Mouse (Mus musculus) spleen, adult 18-20 months (tissue): ENCODE measurements at regions not wholly inside any gene's neighbourhood (a gene's known extent, or its start where the extent isn't known, plus 50 kb on each side); places are given as distances from the start of the nearest gene placed in this dataset.

ENCODE experiments used
- DNase-seq, 2 experiments: peaks; one replicate each; pipeline ENCODE4 v3.0.0; 2022; ENCODE audit warnings: mixed read lengths in 2 of 2

- no peak for DNase-seq
Observed at GRCm38 (mm10) chr2:171670945-171671547, 372.2 kb downstream of the Cbln4 start.

GRCm38 (mm10) chr2:171668791-171669645 is 374.2 kb downstream of the Cbln4 start:
- DNase-seq = no peak

- DNase-seq = no peak
Observed at GRCm38 (mm10) chr2:171662571-171662970, 380.7 kb downstream of the Cbln4 start.

DNA sequence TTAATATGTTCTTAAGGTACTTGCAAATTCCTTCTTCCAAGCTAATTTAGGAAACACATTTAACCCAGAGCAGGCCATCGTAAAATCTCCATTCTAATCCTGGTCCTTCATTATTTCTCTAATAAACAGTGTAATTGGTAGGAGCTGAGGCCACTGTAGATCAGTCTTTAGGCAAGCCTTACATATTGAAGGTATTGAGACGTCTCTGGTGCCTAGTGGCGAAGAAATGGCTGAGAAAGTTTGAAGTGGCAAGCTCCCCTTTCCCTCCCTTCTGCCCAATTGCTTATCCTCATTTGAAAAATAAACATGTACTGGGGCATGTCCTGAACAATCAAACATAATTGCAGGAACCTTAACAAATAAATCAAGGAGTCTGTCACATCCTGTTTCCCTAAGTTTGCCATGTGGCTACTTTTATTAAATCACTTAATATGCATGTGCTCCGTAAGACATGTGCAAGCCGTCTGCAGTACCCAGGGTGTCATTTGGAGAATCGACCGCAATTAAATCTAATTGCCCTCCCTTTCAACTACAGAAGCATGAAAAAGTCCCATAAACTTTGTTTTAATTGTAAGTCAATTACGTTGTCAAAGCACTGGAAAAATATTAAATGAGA is 381.3 kb downstream of the Cbln4 start:
- DNase-seq = no peak

DNA sequence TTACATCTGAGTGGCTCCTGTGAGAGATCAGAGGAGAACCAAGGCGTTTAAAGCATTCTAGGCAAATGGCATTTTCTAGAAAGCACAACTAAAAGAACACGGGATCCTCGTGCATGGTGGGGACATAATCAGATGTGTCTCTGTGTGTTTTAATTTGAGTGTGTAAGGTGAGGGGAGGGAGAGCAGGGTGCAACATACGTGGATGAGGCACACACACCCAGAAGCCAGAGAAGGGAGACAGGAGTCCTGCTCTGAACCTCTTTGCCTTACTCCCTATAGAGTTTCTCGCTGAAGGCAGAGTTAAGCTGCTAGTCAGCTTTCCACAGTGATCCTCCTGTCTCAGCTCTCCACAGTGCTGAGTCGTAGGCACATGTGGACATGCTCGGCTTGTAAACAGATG is 386.1 kb downstream of the Cbln4 start:
- no peak for DNase-seq

DNA sequence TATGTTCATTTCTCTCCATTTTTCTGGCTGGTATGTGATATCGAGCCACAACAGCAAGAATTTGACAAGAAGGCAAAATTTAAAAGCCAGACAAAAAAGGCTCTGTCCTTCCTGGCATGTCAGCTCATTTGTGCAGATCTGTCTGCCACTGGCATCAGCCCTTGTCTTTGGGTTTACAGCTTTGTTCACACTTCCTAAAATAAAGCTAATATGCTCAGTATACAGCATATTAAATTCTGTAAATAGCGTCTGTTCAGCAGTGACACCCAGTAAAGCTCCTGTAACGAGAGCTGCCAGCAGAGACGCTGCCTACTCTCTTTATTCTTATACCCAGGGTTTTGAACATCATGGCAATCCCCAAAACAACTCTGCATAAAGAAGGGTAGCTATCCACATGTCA is 401.5 kb downstream of the Cbln4 start:
- no peak for DNase-seq

DNA sequence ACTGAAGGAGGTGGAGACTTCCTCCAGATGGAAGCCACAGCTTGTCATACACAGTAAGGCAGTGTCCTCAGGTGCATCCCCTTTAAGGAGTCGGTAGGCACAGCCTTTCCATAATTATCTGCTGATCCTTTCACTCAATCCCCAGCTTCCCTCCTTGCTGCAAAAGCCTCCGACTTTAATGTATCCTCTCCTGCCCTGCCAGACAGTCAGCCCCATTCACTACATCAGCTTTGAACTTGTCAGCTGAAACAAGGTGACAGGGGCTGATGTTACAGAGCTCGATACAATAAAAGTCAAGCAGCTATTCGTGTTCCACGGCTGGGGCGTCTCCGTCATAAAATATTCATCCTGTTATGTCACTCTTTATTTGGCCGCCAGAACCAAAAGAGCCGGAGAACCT is 402.8 kb downstream of the Cbln4 start:
- no peak for DNase-seq

DNA sequence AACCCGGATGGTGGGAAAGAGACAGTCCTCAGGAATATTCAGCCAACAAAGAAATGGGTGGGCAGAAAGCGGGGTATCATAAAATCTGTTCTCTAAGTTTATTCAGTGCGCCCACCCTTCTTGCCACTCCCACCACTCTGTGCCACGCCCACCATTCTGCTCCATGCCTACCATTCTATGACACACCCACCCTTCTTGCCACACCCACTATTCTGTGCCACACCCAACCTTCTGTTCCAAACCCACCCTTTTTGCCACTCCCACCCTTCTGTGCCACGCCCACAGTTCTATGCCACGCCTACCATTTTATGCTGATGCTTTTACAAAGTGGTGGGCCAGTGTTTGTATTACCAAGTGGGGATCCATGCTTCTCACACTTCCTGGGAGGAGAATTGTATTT is 404.3 kb downstream of the Cbln4 start:
- no peak for DNase-seq

DNA sequence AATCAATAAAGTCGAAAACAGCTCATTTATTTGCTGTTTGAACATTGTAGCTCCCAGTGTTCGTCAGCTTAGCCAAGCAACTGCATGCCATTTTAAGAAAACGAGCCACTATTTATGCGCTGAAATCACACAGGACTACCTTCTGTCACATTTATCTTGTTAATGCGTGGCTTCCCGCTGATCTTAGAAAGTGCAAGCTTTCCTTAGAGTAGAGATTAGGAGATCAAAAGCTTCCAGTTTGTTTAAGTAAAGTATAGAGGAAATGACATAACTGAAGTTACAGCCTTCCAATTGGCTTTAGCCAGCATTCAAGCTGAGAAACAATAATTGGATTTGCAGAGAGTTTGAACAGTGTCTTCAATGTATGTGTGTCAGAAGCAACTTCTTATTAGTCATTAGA is 406.4 kb downstream of the Cbln4 start:
- no peak for DNase-seq

GRCm38 (mm10) chr2:171633355-171634097 is 409.7 kb downstream of the Cbln4 start:
- no peak for DNase-seq

- no peak for DNase-seq
Observed at GRCm38 (mm10) chr2:171630101-171630715, 413.1 kb downstream of the Cbln4 start.

GRCm38 (mm10) chr2:171628182-171628850 is 414.9 kb downstream of the Cbln4 start:
- DNase-seq = no peak

DNA sequence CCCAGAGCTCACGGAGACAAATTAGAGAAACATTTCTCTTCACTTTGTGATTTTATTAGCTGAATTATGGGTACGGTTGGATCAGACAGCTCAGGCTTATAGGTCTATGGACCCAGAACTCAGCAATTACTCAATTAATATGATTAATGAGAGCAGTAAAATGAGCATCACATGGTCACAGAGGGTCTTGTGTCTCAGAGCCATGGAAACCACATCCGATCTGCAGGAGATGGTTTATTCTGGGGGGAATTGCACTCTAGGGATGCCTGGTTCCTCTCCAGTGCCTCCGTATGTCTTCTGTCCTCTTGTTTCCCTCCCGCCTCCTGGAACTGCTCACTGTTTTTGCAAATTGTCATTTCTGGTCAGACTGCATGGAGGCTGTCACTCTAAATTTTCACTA is 422.6 kb downstream of the Cbln4 start:
- no peak for DNase-seq

- DNase-seq = no peak
Observed at GRCm38 (mm10) chr2:171620253-171620652, 423.0 kb downstream of the Cbln4 start.

GRCm38 (mm10) chr2:171618771-171619170 is 424.5 kb downstream of the Cbln4 start:
- DNase-seq = no peak

DNA sequence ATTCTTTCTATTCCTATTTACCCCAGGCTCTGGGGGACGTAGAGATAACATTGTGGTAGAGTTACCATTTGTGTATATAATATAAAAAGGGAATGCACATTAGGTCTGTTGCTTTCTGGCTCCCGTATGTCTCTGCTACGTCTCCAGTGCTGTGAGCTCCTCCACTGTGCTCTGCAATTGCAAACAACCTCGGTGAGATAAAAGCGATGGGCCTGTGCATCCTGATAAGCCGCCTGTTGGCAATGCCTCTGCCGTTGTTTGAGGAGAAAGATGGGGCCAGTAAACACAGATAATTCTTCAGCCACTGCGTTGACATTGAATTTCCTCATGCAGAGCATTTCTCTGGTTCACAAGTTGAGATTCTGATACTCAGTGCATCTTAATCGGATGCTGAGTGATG is 424.9 kb downstream of the Cbln4 start:
- no peak for DNase-seq

DNA sequence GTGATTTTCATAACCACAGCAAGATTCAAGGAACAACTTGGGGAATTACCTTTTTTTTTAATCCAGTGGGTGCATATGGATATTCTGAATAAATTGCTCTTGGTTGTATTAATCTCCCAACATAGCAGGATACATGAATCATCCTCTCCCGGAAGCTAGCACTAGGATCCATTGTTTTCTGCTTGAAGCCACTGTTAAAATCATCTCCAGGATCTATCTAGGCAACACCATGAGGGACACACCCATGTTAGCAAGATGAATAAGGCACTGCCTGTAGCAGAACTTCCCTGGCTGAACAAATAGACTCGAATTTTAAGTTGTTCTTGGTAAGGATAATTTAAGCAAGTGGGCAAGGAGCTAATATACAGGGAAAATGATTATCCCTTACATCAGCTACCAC is 427.8 kb downstream of the Cbln4 start:
- DNase-seq = no peak

DNA sequence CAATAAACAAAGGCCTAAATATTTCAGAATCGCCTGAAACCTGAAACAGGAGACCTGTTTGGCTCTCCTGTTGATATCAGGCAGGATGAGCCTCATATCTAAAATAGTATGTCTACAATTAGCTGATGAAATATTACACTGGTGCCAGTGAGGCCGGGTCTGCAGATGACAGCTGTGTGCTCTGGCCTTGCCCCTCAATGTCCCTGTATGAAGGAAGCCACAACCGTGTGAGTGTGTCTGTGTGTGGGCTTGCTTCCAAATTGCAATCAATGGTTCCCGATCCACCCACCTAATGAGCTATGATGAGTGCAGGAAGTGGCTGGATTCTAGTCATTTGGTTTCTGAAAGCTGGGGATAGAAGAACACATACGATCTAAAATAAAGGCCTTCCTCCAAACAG is 438.2 kb downstream of the Cbln4 start:
- no peak for DNase-seq

GRCm38 (mm10) chr2:171595240-171595639 is 448.0 kb downstream of the Cbln4 start:
- DNase-seq = no peak

GRCm38 (mm10) chr2:171593884-171594283 is 449.4 kb downstream of the Cbln4 start:
- no peak for DNase-seq

DNA sequence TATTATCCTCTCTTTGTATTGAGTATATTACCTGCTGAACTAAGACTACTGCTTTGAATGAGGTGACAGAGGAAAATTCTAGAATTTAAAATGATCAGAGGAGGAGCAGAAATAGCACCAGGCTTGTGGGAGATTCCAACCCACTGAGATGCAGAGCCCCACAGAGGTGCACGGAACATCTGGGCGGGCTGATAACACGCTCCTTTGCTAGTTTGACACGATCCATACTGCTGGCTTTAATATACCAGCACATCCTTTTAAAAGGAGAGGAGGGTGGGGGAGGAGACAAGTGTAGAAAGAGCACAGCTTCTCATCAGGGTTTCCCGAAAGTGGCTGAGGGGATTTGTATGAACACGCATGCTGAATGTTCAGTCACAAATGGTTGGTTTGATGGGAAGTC is 451.0 kb downstream of the Cbln4 start:
- no peak for DNase-seq

GRCm38 (mm10) chr2:171588158-171588557 is 455.1 kb downstream of the Cbln4 start:
- no peak for DNase-seq
